Mouse (Mus musculus) ES-E14 (cell line): Measurements from ENCODE around the gene Bpifb4.

Experiments used
- CHD2 ChIP-seq: IDR thresholded peaks from 2 replicates; pipeline ENCODE4 v1.6.1; 2014; ENCODE audit warnings: mild to moderate bottlenecking, low read depth, low read length, inconsistent platforms
- HCFC1 ChIP-seq: IDR thresholded peaks from 2 replicates; pipeline ENCODE4 v1.6.1; 2012; ENCODE audit warnings: low read length, inconsistent platforms, borderline replicate concordance; ENCODE audit not compliant: insufficient read depth
- MAFK ChIP-seq: IDR thresholded peaks from 2 replicates; pipeline ENCODE4 v1.6.1; 2014; ENCODE audit warnings: mild to moderate bottlenecking, low read depth, low read length, inconsistent platforms; ENCODE audit not compliant: insufficient read depth
- ZC3H11A ChIP-seq: IDR thresholded peaks from 2 replicates; pipeline ENCODE4 v1.6.1; 2012; ENCODE audit warnings: low read depth, mild to moderate bottlenecking, inconsistent platforms, low read length, borderline replicate concordance

DNA sequence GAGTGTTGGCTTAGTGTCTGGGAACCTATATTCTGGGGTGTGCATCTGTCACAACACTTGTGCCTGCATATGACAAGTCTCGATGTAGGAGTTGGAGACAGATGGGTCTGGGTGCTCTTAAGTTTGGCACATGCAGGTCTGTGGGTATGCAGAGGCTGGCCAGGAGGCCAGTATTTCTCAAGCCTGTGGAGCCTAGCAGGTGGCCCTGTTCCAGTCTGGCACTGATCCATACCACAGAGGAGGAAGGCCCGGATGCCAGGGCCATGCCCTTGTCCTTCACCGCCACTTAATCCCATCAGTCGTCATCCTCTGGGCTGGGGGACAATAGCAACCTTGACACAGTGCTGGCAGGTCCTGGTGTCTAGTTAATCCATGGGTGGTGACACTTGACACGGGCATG is 23.9 kb upstream of the Bpifb4 start:
- TF ChIP-seq ZC3H11A = no peak
- TF ChIP-seq HCFC1 = no peak
- no peak for TF ChIP-seq CHD2
- TF ChIP-seq MAFK = no peak
